Comparison of ENCODE assay signal across 18 mouse cellular contexts in the genomic region with DNA sequence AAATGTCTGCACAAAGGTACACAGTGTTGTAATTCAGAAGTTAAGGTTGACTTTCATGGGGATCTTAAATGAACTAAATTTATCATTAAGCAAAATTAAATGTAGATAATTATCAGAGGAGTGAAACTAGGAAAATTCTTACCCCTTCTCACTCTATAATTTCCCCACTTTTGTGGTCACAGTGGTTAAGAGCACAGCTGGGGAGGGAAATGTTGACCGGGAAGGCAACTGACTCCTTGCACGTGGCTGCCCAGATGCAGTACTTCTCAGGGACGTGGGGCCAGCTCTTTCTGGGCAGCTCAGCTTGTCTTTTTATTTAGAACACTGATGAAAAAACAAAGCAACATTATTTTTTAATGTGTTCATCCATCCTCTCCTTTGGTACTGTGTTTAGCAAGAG. TPM values are rescaled to one million over a fixed set of nuclear protein-coding genes. Genes with fewer than 3 reads are reported as not detected.
"Had no signal": no experiment of that assay in that cellular context is flagged by ENCODE, and none has a peak within 500 bp of the region (broad histone marks: within the 10 kb centered on the region; RNA-seq: fewer than 3 reads in every experiment).

No protein-coding gene starts in this region.

- H3K4me2 ChIP-seq: limb, embryonic 12.5 days; limb, embryonic 15.5 days; liver, embryonic 12.5 days; liver, embryonic 15.5 days; midbrain, embryonic 13.5 days; stomach, embryonic 15.5 days had no signal

- H3K4me1 ChIP-seq: limb, embryonic 12.5 days; limb, embryonic 15.5 days; midbrain, embryonic 10.5 days; midbrain, embryonic 13.5 days; stomach, embryonic 15.5 days had no signal

- H3K4me3 ChIP-seq: limb, embryonic 12.5 days; limb, embryonic 15.5 days; liver, embryonic 12.5 days; liver, embryonic 15.5 days; megakaryocyte, embryonic 14.5 days; midbrain, embryonic 10.5 days; midbrain, embryonic 13.5 days; stomach, embryonic 15.5 days had no signal

- H3K27me3 ChIP-seq: limb, embryonic 12.5 days; limb, embryonic 15.5 days; liver, embryonic 12.5 days; liver, embryonic 15.5 days; megakaryocyte, embryonic 14.5 days; midbrain, embryonic 13.5 days; stomach, embryonic 15.5 days had no signal

- H3K27ac ChIP-seq: limb, embryonic 12.5 days; limb, embryonic 15.5 days; liver, embryonic 12.5 days; liver, embryonic 15.5 days; midbrain, embryonic 10.5 days; midbrain, embryonic 13.5 days; stomach, embryonic 15.5 days had no signal

- H3K36me3 ChIP-seq: limb, embryonic 12.5 days; limb, embryonic 15.5 days; liver, embryonic 12.5 days; liver, embryonic 15.5 days; midbrain, embryonic 10.5 days; midbrain, embryonic 13.5 days; stomach, embryonic 15.5 days had no signal

- H3K9me3 ChIP-seq: limb, embryonic 12.5 days; limb, embryonic 15.5 days; liver, embryonic 12.5 days; liver, embryonic 15.5 days; megakaryocyte, embryonic 14.5 days; midbrain, embryonic 10.5 days; midbrain, embryonic 13.5 days; stomach, embryonic 15.5 days had no signal

- ATAC-seq: liver, embryonic 12.5 days; midbrain, embryonic 13.5 days had no signal

- DNase-seq: kidney, adult 18-20 months; kidney, adult 9 months; kidney, postnatal 14 days; kidney, postnatal 4 days; left cerebral cortex, postnatal 4 days; lung, adult 2 months; lung, postnatal 14 days; lung, postnatal 4 days; thymus, postnatal 25 days had no signal

- H3K9ac ChIP-seq: limb, embryonic 12.5 days; limb, embryonic 15.5 days; liver, embryonic 12.5 days; liver, embryonic 15.5 days; midbrain, embryonic 13.5 days; stomach, embryonic 15.5 days had no signal

RNA-seq across cellular contexts. Expression of a gene that starts 37.9 kb away (rescaled TPM):
- polyA plus RNA-seq: midbrain, postnatal 0 days had no signal
